Mouse (Mus musculus) layer of hippocampus, adult 18-20 months (tissue): ENCODE measurements around the gene Zdhhc14. TPM values are rescaled to one million over a fixed set of nuclear protein-coding genes. Genes with fewer than 3 reads are reported as not detected.
"Not testable (repeated sequence)": the region's sequence is repeated elsewhere in the genome, so short reads cannot be mapped to it uniquely, and the experiment has no call there.

ENCODE experiments used
- DNase-seq, 2 experiments: peaks; one replicate each; pipeline ENCODE4 v3.0.0; 2022; ENCODE audit warnings: low spot score in 2 of 2
- total RNA-seq, 2 experiments: library from RNA; stranded (reverse); gene quantifications; 2 replicates each; pipeline ENCODE4 v1.2.3; 2021

The Zdhhc14 gene
- total RNA-seq, 2 experiments from 2014 or later: 44.7 to 49.7 TPM

GRCm38 (mm10) chr17:5598999-5599398 lies 106.6 kb downstream of the Zdhhc14 start:
- DNase-seq: no peak

GRCm38 (mm10) chr17:5600505-5601027 lies 108.2 kb downstream of the Zdhhc14 start:
- DNase-seq: no peak

GRCm38 (mm10) chr17:5601953-5602352 lies 109.6 kb downstream of the Zdhhc14 start:
- no peak for DNase-seq

DNA sequence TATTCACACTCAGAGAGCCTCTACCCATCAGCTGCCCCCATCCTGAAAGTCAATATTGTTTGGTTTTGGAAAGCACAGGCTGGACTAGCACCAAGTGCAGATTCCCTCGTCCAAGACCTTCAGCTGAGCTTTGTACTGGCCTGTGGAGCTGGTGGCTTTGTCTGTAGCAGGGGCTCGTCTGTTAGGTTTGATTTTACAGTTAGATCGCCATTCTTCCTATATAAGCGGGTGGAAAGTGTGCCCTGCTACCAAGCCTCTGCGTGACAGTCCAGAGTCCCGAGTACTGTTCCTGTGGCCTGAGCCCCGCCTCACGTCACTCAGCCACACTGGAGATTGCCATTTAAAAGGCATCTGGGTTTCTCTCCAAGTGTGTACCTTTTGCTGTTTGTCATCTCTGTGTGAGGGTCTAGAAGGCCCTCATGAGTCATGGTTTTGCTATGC lies 113.8 kb downstream of the Zdhhc14 start:
- peak in 1 of 2 experiments; percentile 45 for DNase-seq

DNA sequence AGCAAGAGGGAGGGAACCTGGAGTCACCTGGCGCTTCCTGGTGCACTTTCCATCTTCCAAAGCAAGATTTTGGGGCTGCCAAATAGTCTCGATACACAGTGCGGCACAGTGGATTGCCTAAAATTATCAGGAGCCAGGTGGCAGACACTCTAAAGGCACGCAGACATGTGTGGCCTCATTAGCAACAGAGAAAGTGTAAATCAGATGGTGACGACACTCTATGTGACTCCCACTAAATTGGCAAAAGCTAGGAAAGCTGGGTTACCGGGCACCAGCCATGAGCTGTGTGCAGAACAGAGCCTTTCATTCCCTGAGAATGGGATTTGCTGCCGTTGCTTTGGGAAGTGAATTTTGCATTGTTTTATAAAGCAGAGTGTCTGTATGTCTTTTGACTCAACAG lies 115.0 kb downstream of the Zdhhc14 start:
- peak; percentile 48 to 80 for DNase-seq

DNA sequence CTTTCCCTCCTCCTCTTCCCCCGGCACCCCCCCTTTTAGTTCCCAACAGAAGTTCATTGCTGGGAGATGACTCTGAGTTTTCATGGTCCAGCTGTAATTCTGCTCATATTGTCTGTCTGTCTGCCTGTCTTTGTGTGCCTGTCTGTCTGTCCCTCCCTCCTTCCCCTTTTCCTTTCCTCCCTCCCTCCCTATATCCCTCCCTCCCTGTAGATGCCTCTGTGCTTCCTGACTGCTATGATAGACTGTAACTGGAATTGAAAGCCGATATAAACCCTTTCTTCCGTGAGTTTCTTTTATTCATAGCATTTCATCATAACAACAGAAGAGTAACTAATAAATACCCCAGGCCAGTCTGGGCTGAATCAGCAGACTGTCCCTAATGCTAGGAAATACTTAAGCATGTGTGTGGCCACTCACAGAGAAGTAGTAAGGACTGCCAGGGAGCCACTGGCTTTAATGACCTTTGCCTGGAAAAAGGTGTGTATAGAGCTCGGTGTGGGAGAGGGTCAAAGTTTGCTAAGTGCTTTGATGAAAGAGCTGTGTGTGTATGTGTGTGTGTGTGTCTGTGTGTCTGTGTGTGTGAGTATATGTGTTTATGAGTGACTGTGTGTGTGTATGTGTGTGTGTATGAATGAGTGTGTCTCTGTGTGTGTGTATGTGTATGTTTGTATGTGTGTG lies 117.7 kb downstream of the Zdhhc14 start:
- DNase-seq: no peak

GRCm38 (mm10) chr17:5612236-5612635 lies 119.9 kb downstream of the Zdhhc14 start:
- DNase-seq: no peak

GRCm38 (mm10) chr17:5614771-5615318 lies 122.5 kb downstream of the Zdhhc14 start:
- DNase-seq: no peak

DNA sequence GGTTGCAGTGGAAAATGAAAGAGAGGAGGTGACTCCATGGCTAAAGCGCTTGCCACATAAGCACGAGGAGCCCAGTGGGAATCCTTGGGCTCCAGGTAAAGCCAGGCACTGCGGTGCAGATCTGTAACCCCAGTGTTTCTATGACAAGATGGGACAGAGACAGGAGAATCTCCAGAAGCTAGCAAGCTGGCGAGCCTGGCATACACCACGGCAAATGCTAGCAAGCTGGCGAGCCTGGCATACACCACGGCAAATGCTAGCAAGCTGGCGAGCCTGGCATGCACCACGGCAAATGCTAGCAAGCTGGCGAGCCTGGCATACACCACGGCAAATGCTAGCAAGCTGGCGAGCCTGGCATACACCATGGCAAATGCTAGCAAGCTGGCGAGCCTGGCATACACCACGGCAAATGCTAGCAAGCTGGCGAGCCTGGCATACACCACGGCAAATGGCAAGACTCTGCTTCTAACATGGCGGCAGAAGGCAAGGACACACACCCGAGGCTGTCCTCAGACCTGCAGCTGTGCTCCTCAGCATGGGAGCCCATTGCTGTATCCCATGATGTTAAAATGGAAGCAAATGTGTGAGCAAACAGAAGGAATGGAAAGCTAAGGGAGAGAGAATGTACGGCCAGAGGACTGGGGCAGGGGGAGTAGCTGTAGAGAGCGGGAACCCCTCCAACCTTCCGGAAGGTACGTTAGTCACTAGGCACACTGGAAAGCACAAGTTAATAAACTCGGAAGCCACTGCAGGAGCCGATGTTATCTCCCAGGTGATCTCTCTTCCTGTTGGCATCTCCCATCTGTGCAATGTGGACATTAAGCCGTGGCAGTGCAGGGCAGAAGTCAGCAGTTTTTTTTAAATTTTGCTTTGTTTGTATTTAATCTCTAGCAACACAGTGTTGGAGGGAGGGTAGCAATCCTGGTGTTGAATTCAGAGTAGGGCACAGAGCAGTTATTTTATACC lies 129.6 kb downstream of the Zdhhc14 start:
- DNase-seq: peak in 1 of 2 experiments; percentile 66

DNA sequence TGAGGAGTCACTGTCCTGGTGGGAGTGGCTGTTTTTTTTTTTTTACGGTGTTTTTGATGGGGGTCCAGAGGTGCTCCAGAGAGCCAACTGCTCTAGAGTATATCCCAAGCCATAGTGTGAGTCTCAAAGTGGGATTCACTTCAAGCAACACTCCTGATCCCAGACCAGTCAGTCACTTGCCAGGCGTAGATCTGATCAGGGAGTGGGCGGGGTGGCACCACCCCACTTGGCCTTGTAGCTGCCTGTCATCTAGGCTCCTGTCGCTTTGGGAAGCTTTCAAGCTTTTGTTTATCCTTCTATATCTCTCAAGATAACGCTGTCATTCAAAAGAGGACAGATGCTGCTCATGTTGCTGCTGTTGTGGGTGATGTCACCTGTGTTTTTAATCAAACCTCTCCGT lies 130.4 kb downstream of the Zdhhc14 start:
- no peak for DNase-seq

- DNase-seq: no peak
Observed at GRCm38 (mm10) chr17:5623181-5623580, 130.8 kb downstream of the Zdhhc14 start.

DNA sequence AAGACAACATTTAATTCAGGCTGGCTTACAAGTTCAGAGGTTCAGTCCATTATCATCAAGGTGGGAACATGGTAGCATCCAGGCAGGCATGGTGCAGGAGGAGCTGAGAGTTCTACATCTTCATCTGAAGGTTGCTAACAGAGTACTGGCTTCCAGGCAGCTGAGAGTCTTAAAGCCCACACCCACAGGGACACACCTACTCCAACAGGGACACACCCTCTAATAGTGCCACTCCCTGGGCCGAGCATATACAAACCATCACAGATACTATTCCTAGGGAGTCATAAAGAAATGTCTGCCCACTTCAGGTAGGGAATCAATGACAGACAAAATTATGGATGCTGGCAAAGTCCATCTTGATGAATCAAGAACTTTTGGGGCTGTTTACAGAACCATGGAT lies 132.5 kb downstream of the Zdhhc14 start:
- not testable (repeated sequence) for DNase-seq

- DNase-seq: no peak
Observed at GRCm38 (mm10) chr17:5626402-5626801, 134.0 kb downstream of the Zdhhc14 start.

- no peak for DNase-seq
Observed at GRCm38 (mm10) chr17:5627664-5628063, 135.3 kb downstream of the Zdhhc14 start.

DNA sequence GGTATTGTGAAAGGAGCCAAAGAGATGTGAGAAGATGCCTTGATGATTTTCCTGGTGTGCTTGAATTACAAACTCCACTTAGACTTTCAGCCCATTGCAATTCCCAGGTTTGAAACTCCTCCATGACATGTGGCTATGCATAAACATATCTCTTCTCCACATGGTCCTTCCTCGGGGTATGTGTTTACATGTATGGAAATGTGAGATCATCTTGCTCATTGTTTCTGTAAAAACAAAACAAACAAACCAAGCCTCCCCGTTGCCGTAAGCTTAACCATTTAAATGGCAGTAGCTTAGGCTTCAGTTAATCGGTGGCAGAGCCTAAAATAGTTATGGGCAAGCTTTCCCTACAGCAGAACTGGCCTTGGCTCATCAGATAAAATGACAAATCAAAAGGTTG lies 137.3 kb downstream of the Zdhhc14 start:
- DNase-seq: no peak

GRCm38 (mm10) chr17:5635254-5635653 lies 142.9 kb downstream of the Zdhhc14 start:
- no peak for DNase-seq

- DNase-seq: peak in 1 of 2 experiments; percentile 25
Observed at GRCm38 (mm10) chr17:5641436-5641835, 149.1 kb downstream of the Zdhhc14 start.

GRCm38 (mm10) chr17:5642918-5643721 lies 150.8 kb downstream of the Zdhhc14 start:
- peak; percentile 76 to 91 for DNase-seq

DNA sequence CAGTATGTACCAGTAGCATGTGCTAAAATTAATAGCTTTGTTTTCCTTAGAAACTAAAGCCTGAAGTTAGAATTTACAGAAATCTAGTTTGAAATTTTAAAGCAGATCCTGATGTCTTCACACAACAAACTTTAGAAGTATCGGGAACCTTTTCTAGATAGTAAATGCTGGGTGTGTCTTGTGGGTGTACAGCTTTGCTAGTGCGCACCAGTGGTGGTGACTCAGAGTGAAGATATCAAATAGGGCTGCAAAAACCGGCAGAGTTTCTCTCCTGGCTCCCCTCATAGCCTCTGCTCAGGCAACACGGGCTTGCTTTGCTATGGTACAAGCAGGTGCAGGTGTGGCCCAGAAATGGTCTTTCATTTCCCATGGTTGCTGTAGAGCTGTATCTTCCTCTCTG lies 157.8 kb downstream of the Zdhhc14 start:
- DNase-seq: no peak

- no peak for DNase-seq
Observed at GRCm38 (mm10) chr17:5650642-5651041, 158.3 kb downstream of the Zdhhc14 start.

- no peak for DNase-seq
Observed at GRCm38 (mm10) chr17:5651551-5651950, 159.2 kb downstream of the Zdhhc14 start.
